8 mouse cellular contexts compared by ENCODE assay signal in the genomic region with DNA sequence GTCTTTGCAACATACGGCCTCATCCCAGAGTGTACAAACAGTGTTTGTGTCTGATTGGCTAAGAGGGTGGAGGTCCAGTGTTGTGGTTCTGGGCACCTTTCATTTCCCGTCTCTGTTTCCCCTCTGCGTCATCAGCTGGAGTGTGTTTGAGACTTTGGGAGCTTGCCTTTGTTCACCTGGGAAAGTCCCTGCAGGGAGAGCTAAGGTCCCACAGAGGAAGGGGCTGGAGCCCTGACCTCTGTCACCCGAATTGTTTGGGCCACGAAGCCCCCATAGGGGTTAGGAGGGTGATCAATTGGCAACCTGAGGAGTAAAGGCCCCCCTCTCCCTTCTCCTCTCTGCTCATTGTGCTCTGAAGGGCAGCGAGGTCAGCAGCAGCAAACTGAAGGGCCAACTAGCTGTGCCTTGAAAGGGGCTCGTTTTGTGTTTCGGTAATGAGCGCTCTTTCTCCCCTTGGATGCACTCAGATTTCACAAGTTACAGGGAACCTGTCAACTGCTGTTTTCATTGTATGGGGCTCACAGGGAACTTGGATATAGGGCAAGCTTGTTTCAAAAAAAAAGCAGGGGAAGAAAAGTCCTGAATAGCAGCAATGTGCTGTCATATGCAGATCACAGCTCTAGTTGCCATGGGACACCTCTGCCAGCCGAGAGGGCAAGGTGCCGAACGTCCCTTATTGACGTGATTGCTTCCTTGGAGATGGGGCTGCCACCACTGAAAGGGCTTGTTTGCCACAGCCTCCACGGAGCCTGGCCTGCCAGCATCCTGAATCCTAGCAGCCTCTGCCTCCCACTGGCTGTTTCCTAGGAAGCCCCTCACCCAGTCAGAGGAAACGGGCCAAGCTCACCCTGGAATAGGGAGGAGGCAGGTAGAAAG.
A peak's percentile ranks its signal among the peaks of the same experiment; 100 is the strongest.
DNase-seq lines count a peak whose midpoint lies in the region; ATAC-seq and TF ChIP-seq lines count a peak whose summit lies in the region.

No protein-coding gene starts in this region.

- peak overlapping the region; percentile 63 for H3K27ac ChIP-seq in embryonic facial prominence, embryonic 11.5 days (replicated peaks; ENCODE audit: low read depth, low read length)
- H3K27ac ChIP-seq in hindbrain, postnatal 0 days, result peak overlapping the region; percentile 54
- H3K27ac ChIP-seq in midbrain, embryonic 11.5 days (ENCODE audit: low read depth, low read length), result peak overlapping the region; percentile 88

- WGBS in embryonic facial prominence, embryonic 11.5 days, result 15% methylated on average over 15 of the region's 15 CpGs
- WGBS in hindbrain, postnatal 0 days, result 14% methylated on average over 15 of the region's 15 CpGs
- whole genome bisulfite sequencing in midbrain, embryonic 11.5 days, result 5% methylated on average over 15 of the region's 15 CpGs

- no peaks in the 10 kb centered on the region for H3K9me3 ChIP-seq in embryonic facial prominence, embryonic 11.5 days (replicated peaks; ENCODE audit: control insufficient read depth, low read length)
- no peaks in the 10 kb centered on the region for H3K9me3 ChIP-seq in hindbrain, postnatal 0 days (ENCODE audit: low read length)
- H3K9me3 ChIP-seq in midbrain, embryonic 11.5 days (ENCODE audit: control insufficient read depth, low read length), result no peaks in the 10 kb centered on the region

- 0 out of 2 replicates have a peak overlapping the region, but pooled peaks have one; percentile 6 for H3K9ac ChIP-seq in embryonic facial prominence, embryonic 11.5 days (replicated peaks; ENCODE audit: low read length)
- H3K9ac ChIP-seq in hindbrain, postnatal 0 days (replicated peaks; ENCODE audit: low read length), result no peak overlapping the region; the same call in 1 of the 2 replicates
- H3K9ac ChIP-seq in midbrain, embryonic 11.5 days (ENCODE audit: low read length), result peak overlapping the region; percentile 28; the same call in 1 of the 2 replicates

- peak; percentile 85 for ATAC-seq in embryonic facial prominence, embryonic 11.5 days (replicated peaks; ENCODE audit: insufficient number of reproducible peaks, low FRiP score, low TSS enrichment, low read depth)
- ATAC-seq in hindbrain, postnatal 0 days, result peak; percentile 93
- ATAC-seq in midbrain, embryonic 11.5 days (ENCODE audit: low FRiP score), result peak; percentile 89
- ATAC-seq in megakaryocyte-erythroid progenitor cell, adult 5-6 weeks (replicated peaks; ENCODE audit: low FRiP score, low TSS enrichment, poor library complexity, severe bottlenecking), result no peak

- peaks cover 6% of the 10 kb centered on the region for H3K4me1 ChIP-seq in embryonic facial prominence, embryonic 11.5 days (ENCODE audit: control insufficient read depth, insufficient read depth, low read length)
- H3K4me1 ChIP-seq in hindbrain, postnatal 0 days (ENCODE audit: insufficient read depth, low read length), result no peaks in the 10 kb centered on the region; the same call in 1 of the 2 replicates
- H3K4me1 ChIP-seq in midbrain, embryonic 11.5 days (ENCODE audit: control insufficient read depth, insufficient read depth, low read length), result peaks cover 23% of the 10 kb centered on the region

- no peak; the same call in 1 of the 2 replicates for TF ChIP-seq CTCF in hindbrain, postnatal 0 days (IDR thresholded peaks at IDR 0.05; ENCODE audit: low read depth)

- H3K4me2 ChIP-seq in embryonic facial prominence, embryonic 11.5 days (ENCODE audit: low read depth, low read length), result no peak overlapping the region
- H3K4me2 ChIP-seq in hindbrain, postnatal 0 days (ENCODE audit: low read depth, low read length), result no peak overlapping the region
- H3K4me2 ChIP-seq in midbrain, embryonic 11.5 days, result peak overlapping the region; percentile 6; the same call in 1 of the 2 replicates

- H3K27me3 ChIP-seq in embryonic facial prominence, embryonic 11.5 days (ENCODE audit: control insufficient read depth, insufficient read depth, low read length), result no peaks in the 10 kb centered on the region
- H3K27me3 ChIP-seq in hindbrain, postnatal 0 days (ENCODE audit: insufficient read depth, low read length), result no peaks in the 10 kb centered on the region
- no peaks in the 10 kb centered on the region for H3K27me3 ChIP-seq in midbrain, embryonic 11.5 days (ENCODE audit: control insufficient read depth, insufficient read depth, low read length)

- peak; percentile 29 for DNase-seq in cerebellum, adult 11-12 months
- DNase-seq in cerebellum, adult 18-20 months, result no peak
- DNase-seq in embryonic facial prominence, embryonic 11.5 days (ENCODE audit: low spot score), result peak; percentile 49
- peak; percentile 86 for DNase-seq in hindbrain, postnatal 0 days (ENCODE audit: low spot score)
- peak; percentile 97 for DNase-seq in midbrain, embryonic 11.5 days (ENCODE audit: low spot score, missing footprints)
- no peak for DNase-seq in ovary, postnatal 36 days (ENCODE audit: low spot score)
- no peak for DNase-seq in gastrocnemius, postnatal 10 days

- H3K36me3 ChIP-seq in embryonic facial prominence, embryonic 11.5 days (replicated peaks; ENCODE audit: control insufficient read depth, insufficient read depth, low read depth, low read length), result no peaks in the 10 kb centered on the region
- H3K36me3 ChIP-seq in hindbrain, postnatal 0 days (ENCODE audit: insufficient read depth, low read length), result no peaks in the 10 kb centered on the region
- H3K36me3 ChIP-seq in midbrain, embryonic 11.5 days (ENCODE audit: control insufficient read depth, insufficient read depth, low read length), result no peaks in the 10 kb centered on the region

- H3K4me3 ChIP-seq in embryonic facial prominence, embryonic 11.5 days (ENCODE audit: low read depth, low read length), result no peak overlapping the region
- H3K4me3 ChIP-seq in hindbrain, postnatal 0 days (ENCODE audit: low read length), result no peak overlapping the region
- no peak overlapping the region for H3K4me3 ChIP-seq in midbrain, embryonic 11.5 days (ENCODE audit: low read depth, low read length)

Comparison
In these comparisons a context has a peak if more than half of its experiments do, and no peak if none do; other contexts are left out.
1. DNase-seq: peak in cerebellum, adult 11-12 months (single experiment), embryonic facial prominence, embryonic 11.5 days (single experiment), hindbrain, postnatal 0 days (single experiment) and midbrain, embryonic 11.5 days (single experiment); none in cerebellum, adult 18-20 months (0 of 2), ovary, postnatal 36 days (single experiment) and gastrocnemius, postnatal 10 days (single experiment).
2. Peak in every context shown above with its lines, with median percentiles within 50 percentile points of each other: H3K27ac ChIP-seq.